Mouse (Mus musculus): Measurements from ENCODE around the gene Fscn3.

Gene Fscn3

DNA sequence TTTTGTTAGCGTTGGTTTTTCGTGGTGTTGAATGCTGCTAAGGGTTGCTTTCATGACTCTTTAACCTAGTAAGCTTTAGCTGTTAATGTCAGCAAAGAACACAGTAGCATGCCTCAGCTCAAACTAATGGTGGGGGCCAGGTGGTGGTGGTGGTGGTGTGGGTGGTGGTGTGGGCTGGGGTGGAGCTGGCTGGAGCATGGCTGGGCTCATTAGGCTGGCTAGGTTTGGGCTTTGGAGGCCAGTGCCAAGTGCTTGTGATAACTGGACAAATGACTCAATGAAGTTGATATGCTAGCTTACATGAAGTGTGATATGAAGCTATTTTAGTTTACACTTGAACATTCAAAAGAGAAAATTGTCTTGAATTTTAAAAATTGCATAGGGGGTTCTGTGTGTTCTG, 58.4 kb downstream of the Fscn3 start:
- no peak for DNase-seq (ENCODE audit: low spot score in 2 of 2)

DNA sequence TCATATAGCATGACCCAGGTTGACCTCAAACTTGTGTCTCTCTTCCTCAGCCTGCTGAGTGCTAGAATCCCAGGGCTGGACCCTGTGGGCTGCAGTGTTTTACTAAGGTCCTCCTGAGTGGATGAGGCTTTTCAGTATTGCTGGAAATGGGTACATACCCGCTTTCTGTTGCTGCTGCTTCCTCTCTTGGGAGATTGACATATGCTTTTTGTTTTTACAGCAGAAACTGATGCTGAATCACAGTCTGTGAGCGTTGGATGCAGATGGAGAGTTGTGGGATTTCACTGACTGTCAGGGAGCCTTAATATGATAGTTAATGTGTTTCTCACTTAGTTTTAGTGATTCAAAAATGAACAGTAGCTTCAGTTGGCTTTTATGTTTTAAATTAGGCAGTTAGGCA, 58.9 kb downstream of the Fscn3 start:
- DNase-seq (ENCODE audit: low spot score in 2 of 2), result peak in 1 of 2 experiments; percentile 14

DNA sequence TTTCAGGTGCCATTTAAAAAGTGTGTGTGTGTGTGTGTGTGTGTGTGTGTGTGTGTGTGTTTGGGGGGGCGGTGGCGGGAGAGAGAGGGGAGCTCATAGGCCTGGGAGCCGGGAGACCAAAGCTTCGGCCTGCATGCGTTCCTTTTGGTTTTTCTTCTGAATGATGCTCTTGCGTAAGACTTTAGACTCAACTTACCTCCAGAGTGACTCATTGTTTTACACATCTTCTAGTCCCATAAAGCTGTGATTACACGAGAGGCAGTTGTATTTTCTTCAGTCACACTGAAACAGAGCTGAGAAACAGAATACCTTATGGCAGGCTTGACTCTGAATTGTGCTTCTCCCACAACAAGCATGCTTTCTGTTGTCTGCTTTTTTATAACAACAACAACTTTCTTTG, 59.3 kb downstream of the Fscn3 start:
- DNase-seq (ENCODE audit: low spot score in 2 of 2), result no peak

Data from frontal cortex, postnatal 36 days (tissue).